Comparison of ENCODE assay signal across 10 mouse cellular contexts in the genomic region with DNA sequence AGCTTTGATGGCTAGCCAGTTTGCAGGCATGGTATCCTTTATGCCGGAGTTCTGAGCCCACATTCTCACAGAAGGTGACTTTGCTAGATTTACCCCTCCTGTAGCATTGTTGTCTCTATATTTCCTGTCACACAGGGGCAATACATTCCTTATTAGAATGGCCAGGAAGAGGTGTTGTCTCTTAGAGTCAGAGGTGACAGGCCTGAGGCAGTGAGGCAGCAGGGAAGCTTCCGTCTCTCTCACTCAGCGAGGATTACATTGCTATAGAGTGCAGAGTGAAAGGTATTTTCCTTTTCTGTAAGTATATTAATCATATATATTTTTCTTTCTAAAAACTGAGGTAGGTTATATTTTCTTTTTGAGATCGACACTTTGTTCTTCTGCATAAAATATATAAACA. TPM values are rescaled to one million over a fixed set of nuclear protein-coding genes. Genes with fewer than 3 reads are reported as not detected.
DNase-seq lines count a peak whose midpoint lies in the region; ATAC-seq and TF ChIP-seq lines count a peak whose summit lies in the region.
"Had no signal": no experiment of that assay in that cellular context is flagged by ENCODE, and none has a peak within 500 bp of the region (broad histone marks: within the 10 kb centered on the region; RNA-seq: fewer than 3 reads in every experiment).

No protein-coding gene starts in this region.

- peak overlapping the region; percentile 84 for H3K27ac ChIP-seq in heart, embryonic 16.5 days (ENCODE audit: low read length)
- H3K27ac ChIP-seq in midbrain, embryonic 15.5 days: 0 out of 2 replicates have a peak overlapping the region, but pooled peaks have one; percentile 20
- no peak overlapping the region for H3K27ac ChIP-seq in midbrain, embryonic 11.5 days (ENCODE audit: low read depth, low read length)
- peak overlapping the region; percentile 63 for H3K27ac ChIP-seq in limb, embryonic 13.5 days
- H3K27ac ChIP-seq in stomach, postnatal 0 days (replicated peaks): peak overlapping the region; percentile 85
- no peak overlapping the region; the same call in 1 of the 2 replicates for H3K27ac ChIP-seq in forebrain, embryonic 10.5 days
- H3K27ac ChIP-seq in forebrain, postnatal 0 days (ENCODE audit: low read depth, low read length): no peak overlapping the region

- H3K4me3 ChIP-seq in heart, embryonic 16.5 days (ENCODE audit: low read length): no peak overlapping the region
- H3K4me3 ChIP-seq in midbrain, embryonic 15.5 days: no peak overlapping the region
- no peak overlapping the region for H3K4me3 ChIP-seq in midbrain, embryonic 11.5 days (ENCODE audit: low read depth, low read length)
- no peak overlapping the region for H3K4me3 ChIP-seq in limb, embryonic 13.5 days
- H3K4me3 ChIP-seq in stomach, postnatal 0 days (ENCODE audit: low read depth, low read length): no peak overlapping the region
- no peak overlapping the region for H3K4me3 ChIP-seq in forebrain, embryonic 10.5 days
- no peak overlapping the region for H3K4me3 ChIP-seq in forebrain, postnatal 0 days (ENCODE audit: low read depth, low read length)

- H3K4me2 ChIP-seq in heart, embryonic 16.5 days (ENCODE audit: low read depth, low read length): peak overlapping the region; percentile 40; the same call in 1 of the 2 replicates
- no peak overlapping the region for H3K4me2 ChIP-seq in midbrain, embryonic 15.5 days
- no peak overlapping the region for H3K4me2 ChIP-seq in midbrain, embryonic 11.5 days
- peak overlapping the region; percentile 50 for H3K4me2 ChIP-seq in limb, embryonic 13.5 days (replicated peaks)
- H3K4me2 ChIP-seq in stomach, postnatal 0 days (replicated peaks; ENCODE audit: low read depth): 0 out of 2 replicates have a peak overlapping the region, but pooled peaks have one; percentile 2
- no peak overlapping the region for H3K4me2 ChIP-seq in forebrain, postnatal 0 days (ENCODE audit: low read depth)

- H3K4me1 ChIP-seq in heart, embryonic 16.5 days (ENCODE audit: control insufficient read depth, insufficient read depth, low read length): peaks cover 50% of the 10 kb centered on the region
- peaks cover 12% of the 10 kb centered on the region for H3K4me1 ChIP-seq in midbrain, embryonic 15.5 days
- peaks cover 2% of the 10 kb centered on the region; the same call in 1 of the 2 replicates for H3K4me1 ChIP-seq in midbrain, embryonic 11.5 days (ENCODE audit: control insufficient read depth, insufficient read depth, low read length)
- H3K4me1 ChIP-seq in limb, embryonic 13.5 days: peaks cover 80% of the 10 kb centered on the region
- H3K4me1 ChIP-seq in stomach, postnatal 0 days (replicated peaks; ENCODE audit: control insufficient read depth, insufficient read depth): peaks cover 16% of the 10 kb centered on the region; the same call in 1 of the 2 replicates
- H3K4me1 ChIP-seq in forebrain, embryonic 10.5 days: peaks cover 43% of the 10 kb centered on the region
- H3K4me1 ChIP-seq in forebrain, postnatal 0 days (ENCODE audit: insufficient read depth): peaks cover 3% of the 10 kb centered on the region; the same call in 1 of the 2 replicates

- H3K27me3 ChIP-seq in heart, embryonic 16.5 days (ENCODE audit: control insufficient read depth, insufficient read depth, low read length): no peaks in the 10 kb centered on the region
- no peaks in the 10 kb centered on the region for H3K27me3 ChIP-seq in midbrain, embryonic 15.5 days (replicated peaks)
- H3K27me3 ChIP-seq in midbrain, embryonic 11.5 days (ENCODE audit: control insufficient read depth, insufficient read depth, low read length): no peaks in the 10 kb centered on the region
- no peaks in the 10 kb centered on the region for H3K27me3 ChIP-seq in limb, embryonic 13.5 days
- no peaks in the 10 kb centered on the region for H3K27me3 ChIP-seq in stomach, postnatal 0 days (ENCODE audit: control insufficient read depth, insufficient read depth, low read length)
- H3K27me3 ChIP-seq in forebrain, embryonic 10.5 days (ENCODE audit: poor library complexity, severe bottlenecking): no peaks in the 10 kb centered on the region
- H3K27me3 ChIP-seq in forebrain, postnatal 0 days (ENCODE audit: insufficient read depth, low read length): no peaks in the 10 kb centered on the region

- WGBS in heart, embryonic 16.5 days: 68% methylated on average over 4 of the region's 4 CpGs
- 64% methylated on average over 4 of the region's 4 CpGs for WGBS in midbrain, embryonic 15.5 days
- WGBS in midbrain, embryonic 11.5 days: 72% methylated on average over 4 of the region's 4 CpGs
- WGBS in limb, embryonic 13.5 days: 64% methylated on average over 4 of the region's 4 CpGs
- WGBS in stomach, postnatal 0 days: 70% methylated on average over 4 of the region's 4 CpGs
- WGBS in forebrain, embryonic 10.5 days: 72% methylated on average over 4 of the region's 4 CpGs
- WGBS in forebrain, postnatal 0 days: 77% methylated on average over 4 of the region's 4 CpGs

- H3K9ac ChIP-seq in heart, embryonic 16.5 days (ENCODE audit: low read length): 0 out of 2 replicates have a peak overlapping the region, but pooled peaks have one; percentile 28
- no peak overlapping the region for H3K9ac ChIP-seq in midbrain, embryonic 15.5 days
- H3K9ac ChIP-seq in midbrain, embryonic 11.5 days (ENCODE audit: low read length): no peak overlapping the region
- H3K9ac ChIP-seq in limb, embryonic 13.5 days: peak overlapping the region; percentile 27; the same call in 1 of the 2 replicates
- H3K9ac ChIP-seq in stomach, postnatal 0 days (ENCODE audit: low read length): no peak overlapping the region; the same call in 1 of the 2 replicates
- H3K9ac ChIP-seq in forebrain, postnatal 0 days: no peak overlapping the region

- ATAC-seq in heart, embryonic 16.5 days (replicated peaks; ENCODE audit: extremely low read depth, insufficient read depth, low FRiP score): no peak
- ATAC-seq in midbrain, embryonic 15.5 days (replicated peaks): no peak
- no peak for ATAC-seq in midbrain, embryonic 11.5 days (ENCODE audit: low FRiP score)
- no peak for ATAC-seq in limb, embryonic 13.5 days (ENCODE audit: low FRiP score, low read depth)
- no peak for ATAC-seq in stomach, postnatal 0 days (ENCODE audit: low FRiP score, low TSS enrichment)
- no peak for ATAC-seq in forebrain, postnatal 0 days

- no peaks in the 10 kb centered on the region for H3K9me3 ChIP-seq in heart, embryonic 16.5 days (replicated peaks; ENCODE audit: control insufficient read depth, low read length)
- no peaks in the 10 kb centered on the region for H3K9me3 ChIP-seq in midbrain, embryonic 15.5 days
- H3K9me3 ChIP-seq in midbrain, embryonic 11.5 days (ENCODE audit: control insufficient read depth, low read length): no peaks in the 10 kb centered on the region
- no peaks in the 10 kb centered on the region for H3K9me3 ChIP-seq in limb, embryonic 13.5 days
- no peaks in the 10 kb centered on the region for H3K9me3 ChIP-seq in stomach, postnatal 0 days (ENCODE audit: control insufficient read depth, low read length)
- peaks cover 5% of the 10 kb centered on the region; the same call in 1 of the 2 replicates for H3K9me3 ChIP-seq in forebrain, embryonic 10.5 days
- H3K9me3 ChIP-seq in forebrain, postnatal 0 days (ENCODE audit: low read length): no peaks in the 10 kb centered on the region

- DNase-seq in heart, adult 11 months: no peak
- DNase-seq in midbrain, embryonic 11.5 days (ENCODE audit: low spot score, missing footprints): no peak
- no peak for DNase-seq in stomach, postnatal 0 days (ENCODE audit: low spot score)
- DNase-seq in forebrain, embryonic 10.5 days (ENCODE audit: extremely low spot score, low spot score): no peak
- no peak for DNase-seq in forebrain, postnatal 0 days
- DNase-seq: adrenal gland, postnatal 14 days; lung, postnatal 36 days had no signal

- TF ChIP-seq CTCF in stomach, postnatal 0 days (IDR thresholded peaks at IDR 0.05; ENCODE audit: low read depth): no peak
- TF ChIP-seq CTCF in forebrain, postnatal 0 days (IDR thresholded peaks at IDR 0.05; ENCODE audit: low read depth): no peak

- no peak for TF ChIP-seq EP300 in stomach, postnatal 0 days (optimal IDR thresholded peaks at IDR 0.05)

- H3K36me3 ChIP-seq in heart, embryonic 16.5 days (ENCODE audit: control insufficient read depth, insufficient read depth): no peaks in the 10 kb centered on the region
- H3K36me3 ChIP-seq in midbrain, embryonic 15.5 days (replicated peaks): no peaks in the 10 kb centered on the region
- H3K36me3 ChIP-seq in midbrain, embryonic 11.5 days (ENCODE audit: control insufficient read depth, insufficient read depth, low read length): no peaks in the 10 kb centered on the region
- no peaks in the 10 kb centered on the region for H3K36me3 ChIP-seq in limb, embryonic 13.5 days
- no peaks in the 10 kb centered on the region for H3K36me3 ChIP-seq in stomach, postnatal 0 days (ENCODE audit: control insufficient read depth, insufficient read depth, low read length)
- 0 out of 2 replicates have a peak, but pooled peaks cover 3% of the 10 kb centered on the region for H3K36me3 ChIP-seq in forebrain, embryonic 10.5 days (replicated peaks)
- H3K36me3 ChIP-seq in forebrain, postnatal 0 days (ENCODE audit: insufficient read depth): no peaks in the 10 kb centered on the region

RNA-seq across cellular contexts. Expression of gene Cyth3, which starts 11.6 kb away (rescaled TPM):
- 59.2 and 59.4 TPM in 2 replicates for polyA plus RNA-seq in heart, embryonic 16.5 days (2015; fragmentation: Nextera tagmentation; extraction: Ambion mirVana)
- polyA plus RNA-seq in midbrain, embryonic 15.5 days (2015; fragmentation: Nextera tagmentation; extraction: Ambion mirVana): 39.1 and 41.4 TPM in 2 replicates
- polyA plus RNA-seq in midbrain, embryonic 11.5 days (2014; fragmentation: Nextera tagmentation; extraction: Ambion mirVana): 27.6 and 28.9 TPM in 2 replicates
- polyA plus RNA-seq in limb, embryonic 13.5 days (2015; fragmentation: Nextera tagmentation; extraction: Ambion mirVana): 60.7 and 61.3 TPM in 2 replicates
- polyA plus RNA-seq in stomach, postnatal 0 days (2015; fragmentation: Nextera tagmentation; extraction: Ambion mirVana): 32.7 and 34.6 TPM in 2 replicates
- 31.2 and 31.6 TPM in 2 replicates for polyA plus RNA-seq in forebrain, embryonic 10.5 days (2016; fragmentation: Nextera tagmentation; extraction: Ambion mirVana)
- 63.4 and 72.4 TPM in 2 replicates for total RNA-seq in forebrain, postnatal 0 days (2014; rRNA removed)
- polyA plus RNA-seq in forebrain, postnatal 0 days (2015; fragmentation: Nextera tagmentation; extraction: Ambion mirVana): 42.5 and 44.3 TPM in 2 replicates

Comparison
In these comparisons a context has a peak if more than half of its experiments do, and no peak if none do; other contexts are left out.
1. H3K27ac ChIP-seq: peak in heart, embryonic 16.5 days (single experiment), midbrain, embryonic 15.5 days (single experiment), limb, embryonic 13.5 days (single experiment) and stomach, postnatal 0 days (single experiment); none in midbrain, embryonic 11.5 days (single experiment), forebrain, embryonic 10.5 days (single experiment) and forebrain, postnatal 0 days (single experiment).
2. H3K4me2 ChIP-seq: peak in heart, embryonic 16.5 days (single experiment), limb, embryonic 13.5 days (single experiment) and stomach, postnatal 0 days (single experiment); none in midbrain, embryonic 15.5 days (single experiment), midbrain, embryonic 11.5 days (single experiment) and forebrain, postnatal 0 days (single experiment).
3. H3K9ac ChIP-seq: peak in heart, embryonic 16.5 days (single experiment) and limb, embryonic 13.5 days (single experiment); none in midbrain, embryonic 15.5 days (single experiment), midbrain, embryonic 11.5 days (single experiment), stomach, postnatal 0 days (single experiment) and forebrain, postnatal 0 days (single experiment).